Mouse (Mus musculus) forebrain, embryonic 13.5 days (tissue): ENCODE data around the gene Cyp2t4. TPM values are rescaled to one million over a fixed set of nuclear protein-coding genes. Genes with fewer than 3 reads are reported as not detected.

Experiments
- ATAC-seq: fragments of 200-750 bp; cut with Nextera tagmentation; 2 replicates; pipeline ENCODE4 v1.8.0; 2017
- H3K27ac ChIP-seq: fragments of 300-500 bp; sonication (generic); 2 replicates; pipeline ENCODE4 v1.5.1; 2015; ENCODE audit warnings: inconsistent platforms, mild to moderate bottlenecking, moderate library complexity
- H3K27me3 ChIP-seq: fragments of 300-500 bp; sonication (generic); 2 replicates; pipeline ENCODE4 v1.6.1; 2015; ENCODE audit warnings: mild to moderate bottlenecking, inconsistent platforms
- H3K36me3 ChIP-seq: fragments of 300-500 bp; sonication (generic); 2 replicates; pipeline ENCODE4 v1.6.1; 2015; ENCODE audit warnings: mild to moderate bottlenecking, inconsistent platforms; ENCODE audit not compliant: poor library complexity, severe bottlenecking
- H3K4me1 ChIP-seq: fragments of 300-500 bp; sonication (generic); 2 replicates; pipeline ENCODE4 v1.6.1; 2015; ENCODE audit warnings: inconsistent platforms
- H3K4me2 ChIP-seq: fragments of 300-500 bp; sonication (generic); 2 replicates; pipeline ENCODE4 v1.6.1; 2015; ENCODE audit warnings: inconsistent platforms, mild to moderate bottlenecking, moderate library complexity
- H3K4me3 ChIP-seq: fragments of 300-500 bp; sonication (generic); 2 replicates; pipeline ENCODE4 v1.5.1; 2015; ENCODE audit warnings: mild to moderate bottlenecking, inconsistent platforms
- H3K9ac ChIP-seq: fragments of 300-500 bp; sonication (generic); 2 replicates; pipeline ENCODE4 v1.6.1; 2015; ENCODE audit warnings: mild to moderate bottlenecking, inconsistent platforms
- H3K9me3 ChIP-seq: fragments of 300-500 bp; sonication (generic); replicated peaks from 2 replicates; pipeline ENCODE4 v1.6.1; 2016; ENCODE audit warnings: inconsistent platforms
- WGBS: fragments of 180-500 bp; shearing (Covaris S2); methylation state at CpG from one replicate; pipeline ENCODE4 v1.1.7; 2015; 5-methylcytosine and 5-hydroxymethylcytosine counted together
- polyA plus RNA-seq: library from polyadenylated mRNA; unstranded; fragments of >200 nt; fragmentation: Nextera tagmentation; extraction: Ambion mirVana; gene quantifications from 2 replicates; pipeline ENCODE4 v1.2.1, GENCODE M21; 2015

Cyp2t4 gene
- polyA plus RNA-seq = 0.17 TPM in 1 of 2 replicates, not detected in the other

- H3K4me1 ChIP-seq = no peaks in the 10 kb centered on the region
- H3K36me3 ChIP-seq = peaks cover 17% of the 10 kb centered on the region
- WGBS = 79% methylated on average over 10 of the region's 10 CpGs
- ATAC-seq = no peak
- no peak within 1 kb of the TSS for H3K4me3 ChIP-seq
- H3K4me2 ChIP-seq = no peak within 1 kb of the TSS
- no peak within 1 kb of the TSS for H3K27ac ChIP-seq
- H3K9ac ChIP-seq = no peak within 1 kb of the TSS
- H3K9me3 ChIP-seq = no peaks in the 10 kb centered on the region
- H3K27me3 ChIP-seq = no peaks in the 10 kb centered on the region
Measured at GRCm38 (mm10) chr7:27153205-27153764, at the start of gene Cyp2t4. Cyp2t4 (plus strand) TSS chr7:27153714.

GRCm38 (mm10) chr7:27104882-27105281 lies 48.6 kb upstream of the Cyp2t4 start:
- no peak for ATAC-seq
- WGBS = 84% methylated on average over 5 of the region's 5 CpGs

GRCm38 (mm10) chr7:27110327-27110726 lies 43.2 kb upstream of the Cyp2t4 start:
- Histone ChIP-seq H3K4me2 (no peak overlapping the region), H3K9me3 (peaks cover 13% of the 10 kb centered on the region; the same call in 1 of the 2 replicates), H3K36me3 (no peaks in the 10 kb centered on the region), H3K9ac (no peak overlapping the region), H3K27me3 (no peaks in the 10 kb centered on the region), H3K4me3 (no peak overlapping the region), H3K27ac (no peak overlapping the region), H3K4me1 (no peaks in the 10 kb centered on the region)
- no peak for ATAC-seq

More at GRCm38 (mm10) chr7:27104882-27105281, 48.6 kb upstream of the Cyp2t4 start:
- Histone ChIP-seq H3K4me1 (no peaks in the 10 kb centered on the region), H3K9ac (no peak overlapping the region), H3K4me3 (no peak overlapping the region), H3K4me2 (no peak overlapping the region), H3K27me3 (no peaks in the 10 kb centered on the region), H3K27ac (no peak overlapping the region), H3K9me3 (peaks cover 13% of the 10 kb centered on the region), H3K36me3 (no peaks in the 10 kb centered on the region)

- Histone ChIP-seq H3K27me3 (no peaks in the 10 kb centered on the region), H3K27ac (no peak overlapping the region), H3K4me1 (no peaks in the 10 kb centered on the region), H3K4me3 (no peak overlapping the region), H3K36me3 (no peaks in the 10 kb centered on the region), H3K4me2 (no peak overlapping the region), H3K9ac (no peak overlapping the region), H3K9me3 (peaks cover 13% of the 10 kb centered on the region; the same call in 1 of the 2 replicates)
- ATAC-seq = no peak
- WGBS = 83% methylated on average over 1 of the region's 1 CpGs
Measured at GRCm38 (mm10) chr7:27111038-27111437, 42.5 kb upstream of the Cyp2t4 start.

GRCm38 (mm10) chr7:27111987-27112386 lies 41.5 kb upstream of the Cyp2t4 start:
- Histone ChIP-seq H3K4me1 (no peaks in the 10 kb centered on the region), H3K9ac (no peak overlapping the region), H3K4me3 (no peak overlapping the region), H3K27me3 (no peaks in the 10 kb centered on the region), H3K27ac (no peak overlapping the region), H3K9me3 (peaks cover 13% of the 10 kb centered on the region; the same call in 1 of the 2 replicates), H3K36me3 (no peaks in the 10 kb centered on the region), H3K4me2 (no peak overlapping the region)
- WGBS = 70% methylated on average over 3 of the region's 3 CpGs
- ATAC-seq = no peak

- no peak overlapping the region for H3K4me2 ChIP-seq
- no peaks in the 10 kb centered on the region for H3K9me3 ChIP-seq
- ATAC-seq = no peak
- H3K9ac ChIP-seq = no peak overlapping the region
- H3K4me3 ChIP-seq = no peak overlapping the region
- no peaks in the 10 kb centered on the region for H3K27me3 ChIP-seq
- H3K27ac ChIP-seq = no peak overlapping the region
- WGBS = 71% methylated on average over 4 of the region's 4 CpGs
- H3K4me1 ChIP-seq = no peaks in the 10 kb centered on the region
- no peaks in the 10 kb centered on the region for H3K36me3 ChIP-seq
Measured at GRCm38 (mm10) chr7:27118033-27118511, 35.4 kb upstream of the Cyp2t4 start.

GRCm38 (mm10) chr7:27119676-27120075 lies 33.8 kb upstream of the Cyp2t4 start, which contains the start of gene Cyp2f2:
Cyp2f2 (plus strand) TSS chr7:27119909.
- Histone ChIP-seq H3K4me2 (no peak within 1 kb of the TSS), H3K27me3 (no peaks in the 10 kb centered on the region), H3K9me3 (no peaks in the 10 kb centered on the region), H3K4me3 (no peak within 1 kb of the TSS), H3K36me3 (no peaks in the 10 kb centered on the region), H3K4me1 (no peaks in the 10 kb centered on the region), H3K9ac (no peak within 1 kb of the TSS), H3K27ac (no peak within 1 kb of the TSS)
- no peak for ATAC-seq

GRCm38 (mm10) chr7:27124305-27124832 lies 29.1 kb upstream of the Cyp2t4 start:
- ATAC-seq = no peak
- Histone ChIP-seq H3K9me3 (no peaks in the 10 kb centered on the region), H3K4me2 (no peak overlapping the region), H3K27me3 (no peaks in the 10 kb centered on the region), H3K4me3 (no peak overlapping the region), H3K36me3 (no peaks in the 10 kb centered on the region), H3K4me1 (no peaks in the 10 kb centered on the region), H3K9ac (no peak overlapping the region), H3K27ac (no peak overlapping the region)
- 78% methylated on average over 5 of the region's 5 CpGs for WGBS

GRCm38 (mm10) chr7:27124969-27125368 lies 28.5 kb upstream of the Cyp2t4 start:
- no peak overlapping the region for H3K4me3 ChIP-seq
- no peaks in the 10 kb centered on the region for H3K9me3 ChIP-seq
- 91% methylated on average over 4 of the region's 4 CpGs for WGBS
- no peaks in the 10 kb centered on the region for H3K27me3 ChIP-seq
- H3K4me2 ChIP-seq = no peak overlapping the region
- no peaks in the 10 kb centered on the region for H3K4me1 ChIP-seq
- H3K27ac ChIP-seq = no peak overlapping the region
- H3K9ac ChIP-seq = no peak overlapping the region
- ATAC-seq = no peak
- H3K36me3 ChIP-seq = no peaks in the 10 kb centered on the region

GRCm38 (mm10) chr7:27128162-27128561 lies 25.4 kb upstream of the Cyp2t4 start:
- Histone ChIP-seq H3K27me3 (no peaks in the 10 kb centered on the region), H3K4me1 (no peaks in the 10 kb centered on the region), H3K9ac (no peak overlapping the region), H3K9me3 (no peaks in the 10 kb centered on the region), H3K4me3 (no peak overlapping the region), H3K36me3 (no peaks in the 10 kb centered on the region), H3K4me2 (no peak overlapping the region), H3K27ac (no peak overlapping the region)
- ATAC-seq = no peak
- WGBS = 45% methylated on average over 3 of the region's 3 CpGs

GRCm38 (mm10) chr7:27128946-27129345 lies 24.6 kb upstream of the Cyp2t4 start:
- Histone ChIP-seq H3K27me3 (no peaks in the 10 kb centered on the region), H3K4me1 (no peaks in the 10 kb centered on the region), H3K36me3 (no peaks in the 10 kb centered on the region), H3K4me2 (no peak overlapping the region), H3K4me3 (no peak overlapping the region), H3K9ac (no peak overlapping the region), H3K27ac (no peak overlapping the region), H3K9me3 (no peaks in the 10 kb centered on the region)
- no peak for ATAC-seq
- 92% methylated on average over 13 of the region's 13 CpGs for WGBS

GRCm38 (mm10) chr7:27129811-27130210 lies 23.7 kb upstream of the Cyp2t4 start:
- Histone ChIP-seq H3K36me3 (no peaks in the 10 kb centered on the region), H3K4me3 (no peak overlapping the region), H3K27me3 (no peaks in the 10 kb centered on the region), H3K4me2 (no peak overlapping the region), H3K9me3 (no peaks in the 10 kb centered on the region), H3K9ac (no peak overlapping the region), H3K4me1 (no peaks in the 10 kb centered on the region), H3K27ac (no peak overlapping the region)
- ATAC-seq = no peak
- 91% methylated on average over 11 of the region's 12 CpGs for WGBS
